Mouse (Mus musculus): ENCODE measurements at regions not wholly inside any gene's neighbourhood (a gene's known extent, or its start where the extent isn't known, plus 50 kb on each side); places are given as distances from the start of the nearest gene placed in this dataset.

DNA sequence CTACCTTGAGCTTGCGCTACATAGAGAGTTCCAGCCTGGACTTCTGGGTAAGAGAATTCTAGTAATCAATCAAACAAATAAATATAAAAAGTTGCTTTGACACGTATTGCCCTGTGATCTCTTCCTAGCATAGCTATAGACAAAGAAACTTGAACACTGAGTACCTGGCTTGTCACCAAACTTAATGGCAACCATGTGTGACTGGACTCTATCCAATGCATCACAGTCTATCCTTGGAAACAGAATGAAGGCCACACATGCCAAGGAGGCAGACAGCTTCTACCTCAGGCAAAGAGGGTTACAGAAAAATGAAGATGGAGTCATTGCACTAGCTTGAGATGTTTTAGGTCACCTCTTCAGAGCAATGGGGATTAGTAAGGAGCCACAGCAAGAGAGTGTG lies 194.5 kb upstream of the Gas1 start:
- no peak for DNase-seq

GRCm38 (mm10) chr13:60376705-60377104 lies 199.5 kb upstream of the Gas1 start:
- no peak for DNase-seq

DNA sequence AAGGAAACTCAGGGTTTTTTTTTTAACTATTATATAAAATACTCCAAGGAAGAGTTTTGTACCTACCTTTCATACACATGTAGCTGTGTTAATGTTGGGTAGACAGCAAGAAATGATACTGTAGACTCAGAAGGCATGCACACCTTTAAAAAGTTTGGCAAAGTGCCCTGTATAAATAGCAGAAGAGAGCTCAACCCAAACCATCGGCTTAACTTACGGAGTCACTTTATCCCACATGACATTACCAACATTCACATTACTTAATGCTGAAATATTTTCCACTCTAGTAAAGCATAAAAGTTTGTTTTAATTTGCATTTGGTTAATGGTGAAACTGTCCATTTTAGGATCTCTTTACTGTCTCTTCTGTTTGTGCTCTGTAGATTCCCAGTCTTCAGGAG lies 205.7 kb upstream of the Gas1 start:
- no peak for DNase-seq

DNA sequence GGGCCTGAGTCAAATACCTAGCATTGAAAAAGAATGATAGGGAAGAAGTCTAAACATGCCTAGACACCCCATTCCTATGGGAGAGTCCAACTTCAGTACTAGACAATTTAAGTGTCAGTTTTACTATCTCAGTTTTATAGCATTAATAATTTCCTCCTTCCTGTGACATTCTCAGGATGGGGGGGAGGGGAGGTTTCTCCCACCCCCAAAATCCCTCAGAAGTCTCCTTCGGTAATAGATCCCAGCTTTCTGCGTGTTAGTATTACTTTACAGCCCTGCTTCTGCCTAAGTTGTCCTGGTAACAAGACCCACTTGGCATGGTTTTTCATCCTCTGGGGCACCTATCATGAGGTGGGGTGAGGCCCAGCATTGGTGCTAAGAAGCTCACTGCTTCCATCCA lies 202.9 kb upstream of the Dapk1 start:
- DNase-seq = no peak

GRCm38 (mm10) chr13:60400764-60401487 lies 200.8 kb upstream of the Dapk1 start:
- DNase-seq = no peak

- no peak for DNase-seq
Measured at GRCm38 (mm10) chr13:60403471-60403870, 198.3 kb upstream of the Dapk1 start.

- no peak for DNase-seq
Measured at GRCm38 (mm10) chr13:60407344-60407743, 194.4 kb upstream of the Dapk1 start.

- DNase-seq = no peak
Measured at GRCm38 (mm10) chr13:60409706-60410502, 191.8 kb upstream of the Dapk1 start.

DNA sequence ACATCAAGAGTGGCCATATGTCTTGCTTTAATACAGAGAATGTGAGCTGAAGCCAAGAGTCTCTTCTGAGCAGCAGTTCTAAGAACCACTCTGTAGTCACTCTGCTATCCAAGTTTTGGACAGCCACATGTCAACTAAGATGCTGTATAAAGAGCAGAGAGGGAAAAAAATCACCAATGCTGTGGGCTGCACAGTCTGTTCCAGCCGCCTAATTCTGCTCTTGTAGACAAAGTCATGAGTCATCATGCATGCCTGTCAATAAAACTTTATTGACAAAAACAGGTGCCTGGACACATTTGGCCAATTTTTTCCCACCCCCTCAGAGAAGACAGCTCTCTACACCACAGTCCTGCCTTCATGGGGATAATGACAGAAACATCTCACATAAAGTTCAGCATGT lies 185.7 kb upstream of the Dapk1 start:
- DNase-seq = no peak

GRCm38 (mm10) chr13:60417015-60417414 lies 184.7 kb upstream of the Dapk1 start:
- DNase-seq = no peak

GRCm38 (mm10) chr13:60417436-60418158 lies 184.2 kb upstream of the Dapk1 start:
- DNase-seq = no peak

DNA sequence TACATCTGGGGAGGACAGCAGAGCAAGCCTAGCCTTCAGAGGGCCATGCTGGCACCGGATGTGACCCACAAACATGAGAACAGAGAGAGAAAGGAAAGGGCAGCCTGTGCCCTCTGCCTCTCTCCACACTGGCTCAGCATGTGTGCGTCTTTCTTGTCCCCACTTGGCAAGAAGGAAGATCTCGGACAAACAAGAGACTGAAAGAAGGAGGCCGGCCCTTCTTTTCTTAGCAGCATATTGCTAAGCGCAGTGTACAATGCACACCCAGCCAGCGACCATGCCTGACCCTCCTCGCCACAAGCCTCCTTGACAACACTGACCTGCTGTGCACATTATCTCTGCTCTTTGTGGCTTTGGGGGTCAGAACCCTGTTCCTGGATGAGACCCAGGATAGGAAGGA lies 181.4 kb upstream of the Dapk1 start:
- peak; percentile 34 for DNase-seq

- DNase-seq = no peak
Measured at GRCm38 (mm10) chr13:60420842-60421696, 180.7 kb upstream of the Dapk1 start.

DNA sequence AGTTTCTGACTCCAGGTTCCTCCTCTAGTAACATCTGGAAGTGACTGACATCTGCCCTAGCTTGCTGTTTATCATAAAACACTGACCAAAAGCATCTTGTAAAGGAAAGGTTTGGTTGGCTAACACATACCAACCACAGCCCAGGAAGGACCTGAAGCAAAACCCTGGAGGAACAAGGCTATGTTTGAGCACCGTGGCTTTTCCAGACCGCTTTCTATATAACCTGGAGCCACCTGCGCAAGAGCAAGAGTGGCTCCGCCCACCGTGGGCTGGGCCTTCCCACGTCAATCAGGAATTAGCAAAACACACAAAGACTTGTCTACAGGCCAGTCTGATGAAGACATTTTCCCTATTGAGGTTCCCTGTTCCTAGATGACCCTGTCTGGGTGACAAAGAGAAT lies 177.5 kb upstream of the Dapk1 start:
- no peak for DNase-seq

DNA sequence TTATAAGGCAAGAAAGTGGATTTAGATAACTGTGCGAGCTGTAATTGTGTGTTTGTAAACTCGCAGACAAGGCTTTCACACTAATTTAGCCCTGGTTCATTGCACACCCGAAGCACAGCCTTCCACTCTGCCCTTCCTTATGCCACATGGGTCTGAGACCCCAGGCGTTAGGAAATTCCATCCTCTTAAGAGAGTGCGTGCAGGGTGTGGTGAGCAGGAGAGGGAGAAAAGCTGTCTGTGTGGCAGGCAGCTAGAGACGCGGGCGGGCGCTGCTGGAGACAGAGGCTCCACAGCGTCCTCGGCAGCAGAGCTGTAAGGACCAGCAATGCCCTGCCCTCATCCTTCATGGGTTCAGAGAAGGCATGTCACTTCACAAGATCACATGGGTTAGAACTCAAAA lies 176.6 kb upstream of the Dapk1 start:
- no peak for DNase-seq

- no peak for DNase-seq
Measured at GRCm38 (mm10) chr13:60425556-60425955, 176.2 kb upstream of the Dapk1 start.

- DNase-seq = no peak
Measured at GRCm38 (mm10) chr13:60426192-60426840, 175.4 kb upstream of the Dapk1 start.

DNA sequence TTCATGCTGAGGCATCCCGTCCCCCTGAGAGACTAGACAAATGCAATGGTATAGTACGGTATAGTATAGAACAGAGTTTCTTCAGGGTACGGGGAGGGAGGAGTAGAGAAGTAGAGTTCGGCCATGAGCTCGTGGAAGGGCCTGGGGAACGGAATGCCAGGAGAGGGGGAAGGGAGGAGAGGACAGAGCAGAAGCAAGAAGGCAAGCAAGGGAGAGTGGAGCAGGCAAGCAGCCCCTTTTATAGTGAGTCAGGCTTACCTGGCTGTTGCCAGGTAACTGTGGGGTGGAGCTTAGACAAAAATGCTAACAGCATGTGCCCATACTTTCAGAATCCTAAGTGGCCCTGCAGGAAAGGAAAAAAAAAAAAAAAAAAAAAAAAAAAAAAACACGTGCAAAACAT lies 174.7 kb upstream of the Dapk1 start:
- no peak for DNase-seq

GRCm38 (mm10) chr13:60427755-60428385 lies 173.9 kb upstream of the Dapk1 start:
- DNase-seq = no peak

DNA sequence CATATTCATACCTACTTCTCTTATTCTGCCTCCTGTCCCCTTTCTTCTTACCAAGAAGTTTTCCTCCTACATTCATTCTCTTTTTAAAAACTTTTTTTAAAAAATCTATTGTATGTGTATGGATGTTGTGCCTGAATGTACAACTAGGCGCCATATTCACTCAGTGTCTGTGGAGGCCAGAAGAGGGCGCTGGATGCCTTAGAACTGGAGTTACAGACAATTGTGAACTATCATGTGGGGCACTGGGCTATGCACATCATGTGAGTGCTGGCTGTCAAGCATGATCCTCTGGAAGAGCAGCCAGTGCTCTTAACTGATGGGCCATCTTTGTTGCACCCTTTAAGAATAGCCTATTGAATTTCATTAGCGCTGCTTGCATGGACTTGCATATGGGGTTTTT lies 172.6 kb upstream of the Dapk1 start:
- no peak for DNase-seq

- no peak for DNase-seq
Measured at GRCm38 (mm10) chr13:60431412-60431811, 170.3 kb upstream of the Dapk1 start.

Data from cerebellum, adult 9-11 months (tissue).